Mouse (Mus musculus) c-Kit-negative CD71-positive TER-119-positive erythroid progenitor cells, embryonic 14.5 days (primary cell): ENCODE data around the gene Inhbe.

Source experiments
- DNase-seq: peaks from one replicate; pipeline ENCODE4 v3.0.0-alpha.2; 2013; ENCODE audit warnings: low read depth, low spot score

Inhbe gene

GRCm38 (mm10) chr10:127346173-127346572 lies 8.0 kb downstream of the Inhbe start:
- no peak for DNase-seq

DNA sequence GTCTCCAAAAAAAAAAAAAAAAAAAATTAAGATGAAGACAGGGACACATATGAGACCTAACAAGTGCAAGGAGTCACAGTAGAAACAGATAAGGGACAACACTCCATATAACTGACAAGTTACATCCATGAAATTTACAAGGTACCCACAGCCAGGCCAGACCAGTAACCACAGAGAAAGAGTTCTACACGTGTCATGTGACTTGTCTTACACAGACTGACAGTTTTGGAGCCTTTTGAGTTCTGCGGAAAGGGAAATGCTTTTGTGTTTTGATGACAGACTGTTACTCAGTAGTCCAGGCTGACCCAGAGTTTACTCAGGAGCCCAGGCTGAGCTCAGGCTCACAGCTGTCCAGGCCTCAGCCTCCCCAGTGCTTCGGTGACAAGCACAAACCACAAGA lies 11.2 kb downstream of the Inhbe start:
- DNase-seq: no peak

GRCm38 (mm10) chr10:127341891-127342639 lies 12.1 kb downstream of the Inhbe start, which contains the start of gene Gli1:
TSS of gene Gli1 (minus strand) at chr10:127341974.
- peak; percentile 55 for DNase-seq

DNA sequence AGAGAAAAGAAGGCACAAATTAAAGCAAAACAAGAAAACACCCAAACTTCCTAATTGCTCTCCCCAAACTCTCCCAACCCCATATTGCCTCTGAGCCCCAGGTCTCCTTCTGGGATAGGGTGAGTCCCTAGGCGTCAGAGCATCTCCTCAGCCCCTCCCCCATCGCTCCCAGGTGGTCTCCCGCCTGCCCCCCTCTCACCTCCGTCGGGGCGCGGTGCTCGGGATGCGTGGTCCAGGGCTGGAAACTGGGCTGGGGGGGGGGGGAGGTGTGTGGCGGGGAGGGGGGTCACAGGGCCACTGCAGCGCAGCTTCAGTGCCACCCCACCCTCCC lies 12.9 kb downstream of the Inhbe start:
- no peak for DNase-seq

- no peak for DNase-seq
These were observed 13.4 kb downstream of the Inhbe start for GRCm38 (mm10) chr10:127340577-127341359.

- no peak for DNase-seq
These were observed 14.3 kb downstream of the Inhbe start for GRCm38 (mm10) chr10:127339683-127340576.

- DNase-seq: peak; percentile 67
These were observed 15.1 kb downstream of the Inhbe start for GRCm38 (mm10) chr10:127338930-127339682.

DNA sequence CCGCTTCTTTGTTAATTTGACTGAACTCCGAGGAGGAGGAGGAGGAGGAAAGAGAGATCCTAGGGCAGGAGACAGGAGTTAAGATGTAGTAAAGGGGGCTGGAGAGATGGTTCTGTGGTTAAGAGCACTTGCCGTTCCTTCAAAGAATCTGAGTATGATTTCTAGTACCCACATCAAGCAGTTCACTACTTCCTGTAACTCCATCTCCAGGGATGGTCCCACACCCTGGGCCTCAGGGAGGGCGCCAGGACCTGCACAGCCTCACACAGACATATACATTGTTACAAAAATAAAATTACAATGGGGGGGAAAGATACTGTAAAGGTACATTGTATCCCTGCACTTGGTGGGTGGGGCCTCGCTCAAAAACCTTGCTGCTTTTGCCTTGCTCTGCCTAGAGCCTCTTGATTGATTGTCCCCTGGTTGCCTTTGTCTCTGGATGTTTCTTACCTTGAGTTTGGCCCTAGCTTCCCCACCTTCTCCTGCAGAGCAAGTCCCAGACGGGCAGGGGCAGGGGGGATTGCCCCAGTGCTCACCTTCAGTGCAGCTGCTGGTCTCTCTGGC lies 16.6 kb downstream of the Inhbe start:
- no peak for DNase-seq

GRCm38 (mm10) chr10:127336952-127337351 lies 17.3 kb downstream of the Inhbe start:
- DNase-seq: no peak

DNA sequence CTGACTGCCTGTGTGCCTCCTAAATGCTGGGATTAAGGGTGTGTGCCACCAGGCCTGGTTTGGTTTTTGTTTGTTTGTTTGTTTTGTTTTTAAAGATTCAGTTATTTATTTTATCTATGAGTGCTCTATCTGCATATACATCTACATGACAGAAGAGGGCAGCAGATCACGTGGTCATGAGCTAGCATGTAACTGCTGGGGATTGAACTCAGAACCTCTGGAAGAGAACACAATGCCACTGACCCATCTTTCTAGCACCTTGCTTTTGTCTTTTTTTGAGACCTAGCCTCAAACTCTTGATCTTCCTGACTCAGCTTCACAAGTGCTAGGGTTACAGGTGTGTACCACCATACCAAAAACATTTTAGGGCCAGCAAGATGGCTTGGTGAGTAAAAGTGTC lies 18.9 kb downstream of the Inhbe start:
- no peak for DNase-seq

GRCm38 (mm10) chr10:127333152-127333551 lies 21.1 kb downstream of the Inhbe start:
- no peak for DNase-seq

DNA sequence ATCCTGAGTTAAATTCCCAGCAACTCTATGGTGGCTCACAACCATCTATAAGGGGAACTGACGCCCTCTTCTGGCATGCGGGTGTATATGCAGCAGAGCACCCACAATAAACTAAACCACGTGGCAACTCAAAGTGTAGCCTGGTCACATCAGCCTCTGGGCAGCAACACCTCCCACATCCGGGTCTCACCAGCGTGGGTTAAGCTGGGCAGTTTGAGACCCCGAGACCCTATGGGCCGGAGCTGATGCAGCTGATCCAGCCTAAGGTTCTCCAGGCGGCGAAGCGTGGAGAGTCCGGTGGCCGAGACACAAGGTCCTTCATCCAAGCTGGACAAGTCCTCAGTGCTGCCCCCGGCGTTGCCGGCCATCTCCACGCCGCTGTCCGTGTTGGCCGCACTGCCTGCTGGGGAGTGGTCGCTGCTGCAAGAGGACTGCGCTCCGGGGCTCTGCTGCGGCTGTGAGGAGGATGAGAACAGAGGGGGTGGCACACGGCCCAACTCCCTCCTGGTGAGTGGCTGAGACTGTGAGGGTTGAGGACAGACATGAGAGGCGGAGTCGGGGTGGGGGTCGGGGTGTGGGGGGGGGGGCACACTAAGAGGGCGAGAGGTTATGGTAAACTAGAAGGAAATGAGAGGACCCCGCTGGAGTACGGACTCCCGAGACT lies 21.9 kb downstream of the Inhbe start:
- no peak for DNase-seq

DNA sequence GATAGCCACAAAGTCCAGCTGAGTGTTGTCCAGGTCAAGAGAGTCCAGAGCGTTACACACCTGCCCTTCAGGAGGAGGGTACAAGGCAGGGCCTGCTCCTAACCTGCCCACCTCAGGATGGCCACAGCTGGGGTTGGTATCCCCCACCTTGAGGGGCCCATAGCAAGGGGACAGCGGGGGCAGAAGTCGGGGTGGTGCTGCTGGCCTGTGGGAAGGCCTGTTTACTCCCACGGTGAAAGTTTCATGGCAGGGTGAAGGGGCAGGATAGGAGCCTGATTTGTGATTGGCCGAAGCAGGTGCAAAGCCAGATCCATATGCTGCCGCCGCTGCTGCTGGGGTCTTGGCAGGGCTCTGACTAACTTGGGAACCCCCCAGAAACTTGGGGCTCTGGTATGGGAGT lies 24.0 kb downstream of the Inhbe start:
- DNase-seq: no peak

- no peak for DNase-seq
These were observed 26.6 kb downstream of the Inhbe start for GRCm38 (mm10) chr10:127327461-127328145.

- DNase-seq: no peak
These were observed 27.4 kb downstream of the Inhbe start for GRCm38 (mm10) chr10:127326828-127327227.

DNA sequence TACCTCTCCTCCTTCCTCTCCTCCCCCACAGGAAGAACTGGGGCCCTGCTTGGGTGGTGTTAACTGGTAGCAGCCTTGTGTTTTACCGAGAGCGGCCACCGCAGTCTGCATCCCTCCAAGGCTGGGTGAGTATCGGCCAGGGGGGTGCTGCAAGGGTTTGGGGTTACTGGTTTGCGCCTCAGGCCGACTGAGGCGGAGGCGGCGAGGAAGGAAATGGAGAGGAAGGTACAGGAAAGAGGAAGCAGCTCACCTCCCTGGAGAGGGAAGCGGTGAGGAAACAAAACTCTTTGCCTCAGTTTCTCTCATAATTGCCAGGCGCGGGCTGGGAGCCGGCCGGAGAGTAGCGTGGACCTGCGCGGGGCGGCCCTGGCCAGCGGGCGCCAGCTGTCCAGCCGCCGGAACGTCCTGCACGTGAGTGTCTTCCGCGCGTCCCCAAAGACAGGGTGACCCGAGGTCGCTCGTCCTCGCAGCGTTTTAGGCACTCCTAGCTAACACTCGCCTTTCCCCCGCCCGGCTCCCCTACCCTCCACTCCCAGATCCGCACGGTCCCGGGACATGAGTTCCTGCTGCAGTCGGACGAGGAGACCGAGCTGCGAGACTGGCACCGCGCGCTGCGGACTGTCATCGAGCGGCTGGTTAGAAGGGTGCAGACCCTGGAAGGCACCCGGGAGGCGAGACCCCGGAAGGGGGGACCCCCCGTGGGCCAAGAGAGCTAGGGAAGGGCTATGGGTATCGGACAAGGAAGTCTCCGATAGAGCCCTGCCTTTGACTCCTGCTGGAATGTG lies 28.0 kb downstream of the Inhbe start:
- no peak for DNase-seq

GRCm38 (mm10) chr10:127325454-127326016 lies 28.7 kb downstream of the Inhbe start:
- no peak for DNase-seq

DNA sequence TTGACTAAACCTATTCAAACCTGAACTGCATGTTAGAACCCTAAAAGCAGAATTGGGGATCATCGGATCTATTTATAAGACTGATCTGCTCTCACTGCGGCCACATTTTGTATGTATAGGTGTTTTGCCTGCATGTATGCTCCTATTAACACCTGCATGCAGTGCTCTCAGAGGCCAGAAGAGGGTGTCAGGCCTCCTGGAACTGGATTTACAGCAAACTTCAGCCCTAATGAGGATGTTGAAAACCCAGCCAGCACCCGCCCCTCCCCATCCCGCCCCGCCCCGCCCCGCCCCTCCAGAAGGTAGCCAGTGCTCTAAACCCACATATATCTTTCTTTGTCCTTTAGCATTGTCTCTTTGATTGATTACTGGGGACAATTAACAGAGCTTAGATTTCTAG lies 29.7 kb downstream of the Inhbe start:
- no peak for DNase-seq
